Mouse (Mus musculus): ENCODE data around the gene E030030I06Rik. TPM values are rescaled to one million over a fixed set of nuclear protein-coding genes. Genes with fewer than 3 reads are reported as not detected.
"Not testable (repeated sequence)": the region's sequence is repeated elsewhere in the genome, so short reads cannot be mapped to it uniquely, and the experiment has no call there.

The E030030I06Rik gene
- total RNA-seq (2021), result 1 to 10 TPM in 1 of 2 experiments, under 1 TPM in 1; 0.89 to 4.2 TPM

- DNase-seq (ENCODE audit: low spot score), result no peak
- intact Hi-C loops (cut with DNase I), result no loop called here
Observed at GRCm38 (mm10) chr10:22149073-22149690, at the start of gene E030030I06Rik. TSS of gene E030030I06Rik (minus strand) at chr10:22149270.

- intact Hi-C loops (cut with DNase I); DNase-seq (ENCODE audit: low spot score): not testable (repeated sequence)
Observed at GRCm38 (mm10) chr10:22191035-22191434, 42.0 kb upstream of the E030030I06Rik start.

DNA sequence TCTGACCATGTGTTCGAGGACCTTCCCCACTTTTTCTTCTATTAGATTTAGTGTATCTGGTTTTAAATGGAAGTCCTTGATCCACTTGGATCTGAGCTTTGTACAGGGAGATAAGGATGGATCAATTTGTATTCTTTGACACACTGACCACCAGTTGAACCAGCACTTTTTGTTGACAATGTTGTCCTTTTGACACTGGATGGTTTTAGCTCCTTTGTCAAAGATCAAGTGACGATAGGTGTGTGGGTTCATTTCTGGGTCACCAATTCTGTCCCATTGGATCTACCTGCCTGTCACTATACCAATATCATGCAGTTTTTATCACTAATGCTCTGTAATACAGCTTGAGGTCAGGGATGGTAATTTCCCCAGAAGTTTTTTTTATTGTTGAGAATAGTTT, 27.4 kb upstream of the E030030I06Rik start:
- not testable (repeated sequence) for DNase-seq (ENCODE audit: low spot score)

GRCm38 (mm10) chr10:22174190-22174487, 25.1 kb upstream of the E030030I06Rik start:
- DNase-seq (ENCODE audit: low spot score); intact Hi-C loops (cut with DNase I): not testable (repeated sequence)

More for the DNA sequence above, 27.4 kb upstream of the E030030I06Rik start:
- intact Hi-C loops (cut with DNase I), result not testable (repeated sequence)

DNA sequence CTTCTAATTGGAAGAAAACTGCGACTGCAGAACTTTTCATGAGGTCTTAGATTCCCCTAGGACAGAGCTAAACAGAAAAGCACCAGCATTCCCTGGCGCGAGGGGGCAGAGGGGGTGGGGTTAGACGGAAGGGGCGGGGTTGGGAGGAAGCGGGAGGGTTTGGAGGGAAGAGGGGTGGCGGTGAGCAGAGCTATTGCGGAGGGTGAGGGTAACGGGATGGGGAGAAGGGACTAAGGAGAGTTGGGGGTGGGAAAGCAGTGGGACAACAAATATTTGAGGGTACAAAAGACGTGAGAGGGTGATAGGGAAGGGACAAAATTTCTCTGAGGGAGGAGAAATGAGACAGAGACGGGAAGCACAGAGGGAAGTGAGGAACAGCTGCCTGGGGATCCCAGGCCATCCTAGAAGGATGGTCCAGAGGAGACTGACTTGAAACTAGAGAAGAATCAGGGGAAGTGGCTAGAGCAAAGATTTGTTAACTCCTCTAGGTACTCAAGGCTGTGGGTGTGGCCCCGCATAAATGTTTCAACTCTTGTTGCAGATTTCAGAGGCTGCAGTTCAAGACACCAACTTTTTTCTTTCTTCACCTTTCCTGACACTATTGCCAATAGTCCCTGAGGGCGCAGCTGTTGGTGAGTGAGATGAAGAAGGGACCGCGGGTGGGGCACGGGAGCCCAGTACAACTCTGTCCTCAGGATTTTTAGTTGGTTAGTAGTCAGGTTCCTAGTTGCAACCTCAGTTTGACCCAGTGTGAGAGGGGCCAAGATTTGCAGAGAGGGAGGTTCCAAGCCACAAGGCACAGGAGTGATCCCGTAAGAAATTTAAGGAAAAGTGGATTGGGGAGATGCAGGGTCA, 24.5 kb upstream of the E030030I06Rik start:
- DNase-seq (ENCODE audit: low spot score); intact Hi-C loops (cut with DNase I): not testable (repeated sequence)

- DNase-seq (ENCODE audit: low spot score); intact Hi-C loops (cut with DNase I): not testable (repeated sequence)
Observed at GRCm38 (mm10) chr10:22172431-22173334, 23.6 kb upstream of the E030030I06Rik start.

- intact Hi-C loops (cut with DNase I); DNase-seq (ENCODE audit: low spot score): not testable (repeated sequence)
Observed at GRCm38 (mm10) chr10:22169116-22169515, 20.0 kb upstream of the E030030I06Rik start.

- intact Hi-C loops (cut with DNase I); DNase-seq (ENCODE audit: low spot score): not testable (repeated sequence)
Observed at GRCm38 (mm10) chr10:22167061-22167460, 18.0 kb upstream of the E030030I06Rik start.

DNA sequence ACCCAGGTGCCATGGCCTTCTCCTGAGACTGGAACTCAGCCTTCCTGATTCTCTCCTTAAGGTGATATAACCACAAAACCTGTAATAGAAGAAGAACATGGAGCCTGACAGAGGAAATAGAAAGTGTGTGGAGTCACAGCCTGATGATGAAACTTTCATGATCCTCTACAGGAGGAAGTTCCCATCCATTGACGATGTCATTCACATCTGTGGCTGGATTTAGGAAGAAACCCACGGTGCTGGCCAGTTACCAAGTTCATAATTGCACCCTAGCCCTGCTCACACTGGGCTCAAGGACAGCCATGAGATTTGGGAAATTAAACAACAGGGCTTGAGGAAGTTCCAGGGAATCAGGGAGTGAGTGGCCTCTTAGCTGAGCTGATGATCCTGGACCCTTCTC, 17.0 kb upstream of the E030030I06Rik start:
- intact Hi-C loops (cut with DNase I); DNase-seq (ENCODE audit: low spot score): not testable (repeated sequence)

- DNase-seq (ENCODE audit: low spot score); intact Hi-C loops (cut with DNase I): not testable (repeated sequence)
Observed at GRCm38 (mm10) chr10:22165328-22166003, 16.4 kb upstream of the E030030I06Rik start.

DNA sequence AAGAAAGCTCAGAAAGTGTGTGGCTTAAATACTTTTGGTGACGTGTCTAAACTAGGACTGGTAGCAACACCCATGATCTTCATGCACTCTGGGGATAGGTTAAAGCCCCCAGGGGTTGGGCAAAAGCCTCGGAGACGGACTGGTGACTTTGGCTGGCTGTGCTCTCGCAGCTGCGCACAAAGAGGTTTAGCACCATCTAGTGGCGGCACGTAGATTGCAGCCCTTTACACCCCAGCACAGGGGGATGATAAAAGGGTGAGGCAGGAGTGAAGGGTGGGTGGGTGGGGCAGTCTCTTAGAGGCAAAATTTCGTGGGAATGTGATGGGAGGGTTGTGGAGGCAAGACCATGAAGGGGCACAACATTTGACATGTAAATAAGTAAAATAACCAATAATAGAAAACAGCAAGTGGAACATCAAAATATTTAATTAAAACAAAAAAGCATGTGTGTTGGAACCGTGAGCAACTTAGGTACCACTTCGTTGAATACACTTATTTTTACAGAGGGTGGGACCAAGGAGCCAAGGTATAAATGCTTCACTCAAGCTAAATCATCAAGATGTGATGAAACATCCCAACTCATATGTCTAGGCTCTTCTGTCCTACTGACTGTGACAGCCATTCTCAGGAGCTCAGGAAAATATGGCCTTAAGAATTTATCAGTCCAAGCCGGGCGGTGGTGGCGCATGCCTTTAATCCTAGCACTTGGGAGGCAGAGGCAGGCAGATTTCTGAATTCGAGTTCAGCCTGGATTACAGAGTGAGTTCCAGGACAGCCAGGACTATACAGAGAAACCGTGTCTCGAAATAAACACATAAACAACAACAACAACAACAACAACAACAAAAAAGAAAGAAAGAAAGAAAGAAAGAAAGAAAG, 14.9 kb upstream of the E030030I06Rik start:
- intact Hi-C loops (cut with DNase I), result loop anchor here (2.0 kb wide), 1 partner anchor 127 kb away; no protein-coding TSS in a partner anchor

GRCm38 (mm10) chr10:22163279-22163678, 14.2 kb upstream of the E030030I06Rik start:
- DNase-seq (ENCODE audit: low spot score), result not testable (repeated sequence)
- intact Hi-C loops (cut with DNase I), result loop anchor here (2.0 kb wide), 1 partner anchor 126 kb away; no protein-coding TSS in a partner anchor

More for the DNA sequence above, 14.9 kb upstream of the E030030I06Rik start:
- not testable (repeated sequence) for DNase-seq (ENCODE audit: low spot score)

- intact Hi-C loops (cut with DNase I), result no loop called here
- no peak for DNase-seq (ENCODE audit: low spot score)
Observed at GRCm38 (mm10) chr10:22159581-22160140, 10.6 kb upstream of the E030030I06Rik start.

DNA sequence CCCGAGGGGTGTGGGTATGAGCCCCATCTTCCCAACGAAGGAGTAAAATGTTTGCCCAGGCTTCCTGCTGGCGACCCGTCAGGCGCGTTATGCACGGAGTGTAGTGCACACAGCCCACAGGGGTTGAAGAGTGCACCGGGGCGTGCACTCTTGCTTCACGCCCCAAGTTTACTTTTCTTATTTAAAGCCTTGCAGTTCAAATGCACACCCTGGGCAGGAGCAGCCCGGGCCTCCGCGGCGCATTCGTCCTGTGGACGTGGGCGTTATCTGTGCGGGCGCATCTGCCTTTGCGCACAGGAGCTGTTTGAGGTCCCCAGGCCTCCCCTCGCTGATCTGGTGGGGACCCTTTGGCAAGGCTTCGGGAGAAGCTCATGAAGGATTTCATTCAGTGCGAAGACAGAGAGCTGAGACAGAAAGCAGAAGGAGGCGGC, 10.1 kb upstream of the E030030I06Rik start:
- no peak for DNase-seq (ENCODE audit: low spot score)
- intact Hi-C loops (cut with DNase I), result no loop called here

- DNase-seq (ENCODE audit: low spot score); intact Hi-C loops (cut with DNase I): not testable (repeated sequence)
Observed at GRCm38 (mm10) chr10:22158310-22158999, 9.4 kb upstream of the E030030I06Rik start, which contains the start of the genes Raet1e and H60b. TSS of gene Raet1e (plus strand) at chr10:22158569. TSS of gene H60b (plus strand) at chr10:22158586.

DNA sequence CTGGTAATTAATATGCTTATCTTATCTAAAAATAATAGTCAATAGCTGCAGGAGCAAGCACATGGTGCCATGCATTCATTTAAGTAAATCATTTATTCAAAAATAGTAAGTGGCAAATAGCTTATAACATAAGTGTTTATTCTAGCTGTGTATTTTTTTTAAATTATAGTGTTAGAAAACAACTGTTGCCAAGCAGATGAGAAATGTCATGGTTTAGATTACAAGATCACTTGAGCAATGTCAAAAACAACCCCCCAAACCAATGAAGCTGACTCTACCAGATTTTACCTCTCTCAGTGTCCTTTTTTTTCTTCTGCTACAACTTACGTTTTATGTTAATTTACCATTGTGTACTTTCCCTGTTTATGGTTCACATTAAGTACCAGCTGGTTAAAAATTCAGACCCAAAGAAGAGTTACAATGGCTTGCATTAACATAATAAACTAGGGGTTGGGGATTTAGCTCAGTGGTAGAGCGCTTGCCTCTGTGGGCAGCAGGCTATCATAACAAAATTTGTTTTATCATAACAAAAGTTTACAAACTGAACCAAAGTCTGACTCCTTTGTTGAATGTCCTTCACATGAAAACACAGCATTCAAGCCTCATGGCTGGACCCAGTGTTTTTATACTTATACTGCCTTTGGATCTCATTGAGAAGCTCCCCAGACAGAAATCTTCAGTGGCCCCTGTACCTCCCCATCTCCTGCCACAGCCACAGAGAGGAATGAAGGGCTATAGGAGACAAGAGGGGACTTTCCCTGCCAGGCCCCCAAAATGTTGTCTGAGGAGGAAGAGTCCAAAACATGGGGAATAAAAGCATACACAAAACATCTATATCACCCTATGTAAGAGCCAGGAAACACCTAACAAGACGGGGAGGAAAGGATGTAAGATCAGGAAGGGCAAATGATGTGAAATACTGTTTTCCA, 6.1 kb upstream of the E030030I06Rik start:
- intact Hi-C loops (cut with DNase I), result no loop called here
- DNase-seq (ENCODE audit: low spot score), result no peak
